Mouse (Mus musculus) erythroblast, adult 5-6 weeks (primary cell): ENCODE data around the gene Hspa1a. TPM values are rescaled to one million over a fixed set of nuclear protein-coding genes. Genes with fewer than 3 reads are reported as not detected.
A peak's percentile ranks its signal among the peaks of the same experiment; 100 is the strongest.
"Not testable (repeated sequence)": the region's sequence is repeated elsewhere in the genome, so short reads cannot be mapped to it uniquely, and the experiment has no call there.

Experiments used
- ATAC-seq: replicated peaks from 2 replicates; pipeline ENCODE4 v1.8.0; 2016; ENCODE audit warnings: moderate number of reproducible peaks, mild to moderate bottlenecking, moderate TSS enrichment, inconsistent platforms; ENCODE audit not compliant: poor library complexity, low FRiP score, severe bottlenecking
- total RNA-seq, 2 experiments: library from RNA; stranded (forward) in 1 of 2; stranded (reverse) in 1 of 2; fragments of 150-400 nt in 1 of 2; fragments of 200-764, 138-1000 nt in 1 of 2; gene quantifications; 2 replicates each; pipeline versions ENCODE4 v1.2.3 to v1.2.4; 2015 to 2017; ENCODE audit warnings: low replicate concordance in 2 of 2

The Hspa1a gene
- total RNA-seq, 2 experiments from 2014 or later = 1.5 to 5.0 TPM

- ATAC-seq = peak; percentile 53
Measured at GRCm38 (mm10) chr17:35002153-35002865, 30.4 kb upstream of the Hspa1a start.

GRCm38 (mm10) chr17:35001452-35002152 is 29.6 kb upstream of the Hspa1a start:
- peak; percentile 20; the same call in 1 of the 2 replicates for ATAC-seq

GRCm38 (mm10) chr17:35000717-35001451 is 28.9 kb upstream of the Hspa1a start, which contains the start of gene Vars:
TSS of gene Vars (plus strand) at chr17:35000987.
- peak; percentile 51 for ATAC-seq

- peak; percentile 23 for ATAC-seq
Measured at GRCm38 (mm10) chr17:34999871-35000716, 28.1 kb upstream of the Hspa1a start.

GRCm38 (mm10) chr17:34998526-34999430 is 26.8 kb upstream of the Hspa1a start:
- no peak for ATAC-seq

GRCm38 (mm10) chr17:34997142-34997483 is 25.2 kb upstream of the Hspa1a start:
- no peak for ATAC-seq

- ATAC-seq = peak; percentile 32; the same call in 1 of the 2 replicates
Measured at GRCm38 (mm10) chr17:34996411-34997141, 24.6 kb upstream of the Hspa1a start.

GRCm38 (mm10) chr17:34995927-34996326 is 24.0 kb upstream of the Hspa1a start:
- ATAC-seq = not testable (repeated sequence)

GRCm38 (mm10) chr17:34995192-34995591 is 23.2 kb upstream of the Hspa1a start:
- not testable (repeated sequence) for ATAC-seq

GRCm38 (mm10) chr17:34994751-34995150 is 22.8 kb upstream of the Hspa1a start:
- no peak for ATAC-seq

- ATAC-seq = 0 out of 2 replicates have a peak, but pooled peaks have one; percentile 44
Measured at GRCm38 (mm10) chr17:34984218-34984617, 12.3 kb upstream of the Hspa1a start.

- peak; percentile 8; the same call in 1 of the 2 replicates for ATAC-seq
Measured at GRCm38 (mm10) chr17:34982328-34982727, 10.4 kb upstream of the Hspa1a start.

- ATAC-seq = peak; percentile 90
Measured at GRCm38 (mm10) chr17:34981690-34982180, 9.8 kb upstream of the Hspa1a start, which contains the start of gene Lsm2. TSS of gene Lsm2 (plus strand) at chr17:34981862.

- no peak for ATAC-seq
Measured at GRCm38 (mm10) chr17:34980655-34981054, 8.7 kb upstream of the Hspa1a start.

- no peak for ATAC-seq
Measured at GRCm38 (mm10) chr17:34979631-34980030, 7.7 kb upstream of the Hspa1a start.

GRCm38 (mm10) chr17:34978239-34978638 is 6.3 kb upstream of the Hspa1a start:
- no peak for ATAC-seq

GRCm38 (mm10) chr17:34977000-34977399 is 5.0 kb upstream of the Hspa1a start:
- no peak for ATAC-seq
